Mouse (Mus musculus) erythroblast, embryonic 14.5 days (primary cell): Measurements from ENCODE around the gene Car4.

Experiments
- GATA1 ChIP-seq: IDR thresholded peaks from 2 replicates; pipeline ENCODE4 v1.6.1; 2012; ENCODE audit warnings: low read length, inconsistent platforms, mixed read lengths
- TAL1 ChIP-seq: IDR thresholded peaks from 3 replicates; pipeline ENCODE4 v1.6.1; 2012; ENCODE audit warnings: low read length, inconsistent platforms, mixed read lengths

DNA sequence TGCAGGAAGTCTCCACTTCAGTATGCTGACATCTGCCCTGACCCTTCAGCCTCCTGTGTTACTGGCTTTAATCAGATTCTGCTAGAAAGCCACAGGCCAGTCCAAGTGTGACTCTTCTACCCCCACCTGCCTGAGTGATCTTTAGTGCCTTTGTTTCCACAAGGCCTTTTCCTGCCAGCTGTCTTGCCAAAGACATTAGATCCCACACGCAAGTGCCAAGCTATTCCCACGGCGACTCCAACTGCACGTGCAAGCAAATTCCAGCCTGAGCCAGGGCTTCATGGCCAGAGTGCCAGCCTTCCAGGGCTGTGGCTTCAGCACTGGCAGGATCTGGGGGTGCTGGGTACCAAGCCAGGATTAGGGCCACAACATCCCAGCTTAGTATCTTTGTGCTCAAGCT is 47.2 kb upstream of the Car4 start:
- TF ChIP-seq GATA1 (no peak), TAL1 (no peak)
